Mouse (Mus musculus) embryonic facial prominence, embryonic 14.5 days (tissue): Measurements from ENCODE around the gene Gstz1. TPM values are rescaled to one million over a fixed set of nuclear protein-coding genes. Genes with fewer than 3 reads are reported as not detected.
A peak's percentile ranks its signal among the peaks of the same experiment; 100 is the strongest.

Experiments used
- ATAC-seq: fragments of 200-750 bp; cut with Nextera tagmentation; 2 replicates; pipeline ENCODE4 v1.8.0; 2017; ENCODE audit warnings: low read depth, moderate number of reproducible peaks, moderate TSS enrichment
- DNase-seq: peaks from one replicate; pipeline ENCODE4 v3.0.0-alpha.2; 2015; ENCODE audit warnings: low spot score
- H3K27ac ChIP-seq: fragments of 300-500 bp; sonication (generic); replicated peaks from 2 replicates; pipeline ENCODE4 v1.5.1; 2014; ENCODE audit warnings: low read depth, mild to moderate bottlenecking, low read length, moderate library complexity
- H3K27me3 ChIP-seq: fragments of 300-500 bp; sonication (generic); replicated peaks from 2 replicates; pipeline ENCODE4 v1.6.1; 2014; ENCODE audit warnings: low read length; ENCODE audit not compliant: control insufficient read depth, insufficient read depth
- H3K36me3 ChIP-seq: fragments of 300-500 bp; sonication (generic); 2 replicates; pipeline ENCODE4 v1.6.1; 2014; ENCODE audit warnings: low read length, mixed read lengths; ENCODE audit not compliant: control insufficient read depth, insufficient read depth
- H3K4me1 ChIP-seq: fragments of 300-500 bp; sonication (generic); 2 replicates; pipeline ENCODE4 v1.6.1; 2014; ENCODE audit warnings: antibody characterized with exemption, low read length; ENCODE audit not compliant: control insufficient read depth, insufficient read depth
- H3K4me2 ChIP-seq: fragments of 300-500 bp; sonication (generic); 2 replicates; pipeline ENCODE4 v1.6.1; 2014; ENCODE audit warnings: low read depth, mild to moderate bottlenecking, low read length, moderate library complexity, mixed read lengths
- H3K4me3 ChIP-seq: fragments of 300-500 bp; sonication (generic); 2 replicates; pipeline ENCODE4 v1.5.1; 2014; ENCODE audit warnings: low read depth, mild to moderate bottlenecking, low read length
- H3K9ac ChIP-seq: fragments of 300-500 bp; sonication (generic); 2 replicates; pipeline ENCODE4 v1.6.1; 2014; ENCODE audit warnings: low read depth, mild to moderate bottlenecking, low read length, moderate library complexity, mixed read lengths
- H3K9me3 ChIP-seq: fragments of 300-500 bp; sonication (generic); 2 replicates; pipeline ENCODE4 v1.6.1; 2016; ENCODE audit warnings: low read length; ENCODE audit not compliant: control insufficient read depth
- WGBS: fragments of 180-500 bp; shearing (Covaris S2); extraction: QIAGEN DNeasy Blood & Tissue Kit; methylation state at CpG from one replicate; pipeline ENCODE4 v1.1.7; 2014; 5-methylcytosine and 5-hydroxymethylcytosine counted together
- polyA plus RNA-seq: library from polyadenylated mRNA; unstranded; fragments of >200 nt; fragmentation: Nextera tagmentation; extraction: Ambion mirVana; gene quantifications from 2 replicates; pipeline ENCODE4 v1.2.1, GENCODE M21; 2014

The Gstz1 gene
- polyA plus RNA-seq: 34.3 and 34.7 TPM in 2 replicates

GRCm38 (mm10) chr12:87146966-87147365 lies at the start of gene Gstz1:
Gene Gstz1, plus strand, starts transcription at chr12:87147165.
- Histone ChIP-seq H3K27me3 (no peaks in the 10 kb centered on the region), H3K27ac (peak within 1 kb of the TSS; percentile 92), H3K9me3 (peaks cover 10% of the 10 kb centered on the region), H3K9ac (peak within 1 kb of the TSS; percentile 80), H3K36me3 (0 out of 2 replicates have a peak, but pooled peaks cover 8% of the 10 kb centered on the region), H3K4me1 (0 out of 2 replicates have a peak, but pooled peaks cover 4% of the 10 kb centered on the region), H3K4me3 (peak within 1 kb of the TSS; percentile 95), H3K4me2 (peak within 1 kb of the TSS; percentile 76)
- ATAC-seq (peak; percentile 87), DNase-seq (peak; percentile 96)
- WGBS: under 1% methylated on average over 21 of the region's 27 CpGs

GRCm38 (mm10) chr12:87100331-87100730 lies 46.6 kb upstream of the Gstz1 start:
- H3K4me2 ChIP-seq: no peak overlapping the region
- 81% methylated on average over 4 of the region's 4 CpGs for WGBS
- H3K4me1 ChIP-seq: no peaks in the 10 kb centered on the region
- ATAC-seq: no peak
- H3K27me3 ChIP-seq: peaks cover 31% of the 10 kb centered on the region
- H3K9ac ChIP-seq: no peak overlapping the region
- no peaks in the 10 kb centered on the region for H3K9me3 ChIP-seq
- no peak overlapping the region for H3K27ac ChIP-seq
- DNase-seq: no peak
- H3K36me3 ChIP-seq: no peaks in the 10 kb centered on the region
- H3K4me3 ChIP-seq: no peak overlapping the region

- no peak for DNase-seq
- H3K4me1 ChIP-seq: no peaks in the 10 kb centered on the region
- peak within 1 kb of the TSS; percentile 51 for H3K4me2 ChIP-seq
- H3K27me3 ChIP-seq: peaks cover 31% of the 10 kb centered on the region
- no peak within 1 kb of the TSS for H3K9ac ChIP-seq
- no peaks in the 10 kb centered on the region for H3K36me3 ChIP-seq
- peak; percentile 37; the same call in 1 of the 2 replicates for ATAC-seq
- H3K9me3 ChIP-seq: no peaks in the 10 kb centered on the region
- H3K27ac ChIP-seq: no peak within 1 kb of the TSS
- WGBS: 2% methylated on average over 23 of the region's 32 CpGs
- peak within 1 kb of the TSS; percentile 28 for H3K4me3 ChIP-seq
Measured at GRCm38 (mm10) chr12:87102165-87102631, 44.8 kb upstream of the Gstz1 start, which contains the start of gene Ngb. Gene Ngb, minus strand, starts transcription at chr12:87102539.

GRCm38 (mm10) chr12:87103471-87103870 lies 43.5 kb upstream of the Gstz1 start:
- WGBS: 83% methylated on average over 4 of the region's 4 CpGs
- H3K9me3 ChIP-seq: no peaks in the 10 kb centered on the region
- peaks cover 31% of the 10 kb centered on the region for H3K27me3 ChIP-seq

GRCm38 (mm10) chr12:87104796-87105195 lies 42.2 kb upstream of the Gstz1 start:
- H3K36me3 ChIP-seq: peaks cover 4% of the 10 kb centered on the region; the same call in 1 of the 2 replicates
- H3K27ac ChIP-seq: no peak overlapping the region
- peaks cover 31% of the 10 kb centered on the region for H3K27me3 ChIP-seq
- H3K4me2 ChIP-seq: no peak overlapping the region
- ATAC-seq (no peak), DNase-seq (no peak)
- no peak overlapping the region for H3K4me3 ChIP-seq
- H3K4me1 ChIP-seq: no peaks in the 10 kb centered on the region
- H3K9ac ChIP-seq: no peak overlapping the region
- WGBS: 84% methylated on average over 4 of the region's 4 CpGs
- H3K9me3 ChIP-seq: no peaks in the 10 kb centered on the region

More at GRCm38 (mm10) chr12:87103471-87103870, 43.5 kb upstream of the Gstz1 start:
- Histone ChIP-seq H3K4me2 (no peak overlapping the region), H3K9ac (no peak overlapping the region), H3K4me1 (no peaks in the 10 kb centered on the region), H3K4me3 (no peak overlapping the region), H3K27ac (no peak overlapping the region), H3K36me3 (no peaks in the 10 kb centered on the region)
- ATAC-seq (no peak), DNase-seq (no peak)

GRCm38 (mm10) chr12:87107357-87107977 lies 39.5 kb upstream of the Gstz1 start:
- DNase-seq: no peak

GRCm38 (mm10) chr12:87121918-87122589 lies 24.9 kb upstream of the Gstz1 start:
- no peaks in the 10 kb centered on the region for H3K27me3 ChIP-seq
- peaks cover 49% of the 10 kb centered on the region for H3K36me3 ChIP-seq
- 93% methylated on average over 4 of the region's 4 CpGs for WGBS
- no peaks in the 10 kb centered on the region for H3K9me3 ChIP-seq
- no peak for DNase-seq
- ATAC-seq: no peak
- no peak overlapping the region for H3K4me3 ChIP-seq
- no peak overlapping the region for H3K4me2 ChIP-seq
- no peak overlapping the region for H3K9ac ChIP-seq
- no peak overlapping the region for H3K27ac ChIP-seq
- no peaks in the 10 kb centered on the region for H3K4me1 ChIP-seq

More at GRCm38 (mm10) chr12:87107357-87107977, 39.5 kb upstream of the Gstz1 start:
- Histone ChIP-seq H3K4me2 (no peak overlapping the region), H3K27ac (no peak overlapping the region), H3K27me3 (peaks cover 14% of the 10 kb centered on the region), H3K9ac (no peak overlapping the region), H3K4me1 (no peaks in the 10 kb centered on the region), H3K4me3 (no peak overlapping the region), H3K9me3 (no peaks in the 10 kb centered on the region), H3K36me3 (peaks cover 22% of the 10 kb centered on the region; the same call in 1 of the 2 replicates)
- ATAC-seq: no peak
- WGBS: 29% methylated on average over 3 of the region's 3 CpGs

- Histone ChIP-seq H3K4me1 (no peaks in the 10 kb centered on the region), H3K9me3 (no peaks in the 10 kb centered on the region), H3K27ac (no peak overlapping the region), H3K4me3 (no peak overlapping the region), H3K4me2 (no peak overlapping the region), H3K27me3 (no peaks in the 10 kb centered on the region), H3K36me3 (peaks cover 51% of the 10 kb centered on the region), H3K9ac (no peak overlapping the region)
- WGBS: 64% methylated on average over 4 of the region's 4 CpGs
- no peak for ATAC-seq
- DNase-seq: no peak
Measured at GRCm38 (mm10) chr12:87127256-87127655, 19.7 kb upstream of the Gstz1 start.
